Mouse (Mus musculus): ENCODE results near the gene Eml6. TPM values are rescaled to one million over a fixed set of nuclear protein-coding genes. Genes with fewer than 3 reads are reported as not detected.

Eml6 gene
- polyA plus RNA-seq, 1 experiment from 2014 or later: 0.13 TPM

- DNase-seq: no peak
- TF ChIP-seq CTCF (IDR thresholded peaks at IDR 0.05; ENCODE audit: low read depth) (peak; percentile 52), EP300 (IDR thresholded peaks at IDR 0.05; ENCODE audit: low read depth) (no peak)
- Histone ChIP-seq H3K27me3 (ENCODE audit: insufficient read depth, low read length) (no peaks in the 10 kb centered on the region), H3K9ac (replicated peaks) (no peak overlapping the region), H3K4me2 (ENCODE audit: low read depth, low read length) (no peak overlapping the region), H3K9me3 (ENCODE audit: low read length) (no peaks in the 10 kb centered on the region), H3K4me3 (ENCODE audit: low read depth, low read length) (no peak overlapping the region), H3K36me3 (replicated peaks; ENCODE audit: insufficient read depth, low read length) (peaks cover 5% of the 10 kb centered on the region), H3K4me1 (ENCODE audit: insufficient read depth) (no peaks in the 10 kb centered on the region; the same call in 1 of the 2 replicates), H3K27ac (ENCODE audit: low read depth) (no peak overlapping the region)
- no peak for ATAC-seq
Observed at GRCm38 (mm10) chr11:29709512-29709911, 316.3 kb downstream of the Eml6 start.

DNA sequence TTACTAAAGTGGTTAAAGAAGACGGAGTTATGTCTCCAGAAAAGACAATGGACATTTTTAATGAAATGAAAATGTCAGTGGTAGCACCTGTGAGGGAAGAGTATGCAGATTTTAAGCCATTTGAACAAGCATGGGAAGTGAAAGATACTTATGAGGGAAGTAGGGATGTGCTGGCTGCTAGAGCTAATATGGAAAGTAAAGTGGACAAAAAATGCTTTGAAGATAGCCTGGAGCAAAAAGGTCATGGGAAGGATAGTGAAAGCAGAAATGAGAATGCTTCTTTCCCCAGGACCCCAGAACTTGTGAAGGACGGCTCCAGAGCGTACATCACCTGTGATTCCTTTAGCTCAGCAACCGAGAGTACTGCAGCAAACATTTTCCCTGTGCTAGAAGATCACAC is 319.0 kb downstream of the Eml6 start:
- TF ChIP-seq EP300 (IDR thresholded peaks at IDR 0.05; ENCODE audit: low read depth): no peak
- TF ChIP-seq CTCF (IDR thresholded peaks at IDR 0.05; ENCODE audit: low read depth): no peak

GRCm38 (mm10) chr11:29705263-29705662 is 320.6 kb downstream of the Eml6 start:
- Histone ChIP-seq H3K4me1 (ENCODE audit: insufficient read depth) (peaks cover 2% of the 10 kb centered on the region; the same call in 1 of the 2 replicates), H3K27ac (ENCODE audit: low read depth) (no peak overlapping the region), H3K27me3 (ENCODE audit: insufficient read depth, low read length) (no peaks in the 10 kb centered on the region), H3K4me2 (ENCODE audit: low read depth, low read length) (no peak overlapping the region), H3K4me3 (ENCODE audit: low read depth, low read length) (no peak overlapping the region), H3K36me3 (replicated peaks; ENCODE audit: insufficient read depth, low read length) (peaks cover 5% of the 10 kb centered on the region), H3K9me3 (ENCODE audit: low read length) (no peaks in the 10 kb centered on the region), H3K9ac (replicated peaks) (no peak overlapping the region)
- DNase-seq: no peak
- no peak for TF ChIP-seq CTCF (IDR thresholded peaks at IDR 0.05; ENCODE audit: low read depth)
- no peak for TF ChIP-seq EP300 (IDR thresholded peaks at IDR 0.05; ENCODE audit: low read depth)
- ATAC-seq: no peak

More for the DNA sequence above, 319.0 kb downstream of the Eml6 start:
- H3K4me1 ChIP-seq (ENCODE audit: insufficient read depth): peaks cover 2% of the 10 kb centered on the region; the same call in 1 of the 2 replicates
- ATAC-seq: no peak
- H3K9me3 ChIP-seq (ENCODE audit: low read length): no peaks in the 10 kb centered on the region
- no peak for DNase-seq
- H3K27me3 ChIP-seq (ENCODE audit: insufficient read depth, low read length): no peaks in the 10 kb centered on the region
- no peak overlapping the region for H3K4me3 ChIP-seq (ENCODE audit: low read depth, low read length)
- no peak overlapping the region for H3K27ac ChIP-seq (ENCODE audit: low read depth)
- H3K4me2 ChIP-seq (ENCODE audit: low read depth, low read length): no peak overlapping the region
- 86% methylated on average over 4 of the region's 4 CpGs for WGBS (ENCODE audit: insufficient replicate concordance)
- peaks cover 5% of the 10 kb centered on the region for H3K36me3 ChIP-seq (replicated peaks; ENCODE audit: insufficient read depth, low read length)
- H3K9ac ChIP-seq (replicated peaks): no peak overlapping the region

GRCm38 (mm10) chr11:29702721-29703120 is 323.1 kb downstream of the Eml6 start:
- no peak for DNase-seq
- no peak overlapping the region for H3K27ac ChIP-seq (ENCODE audit: low read depth)

GRCm38 (mm10) chr11:29694754-29695153 is 331.1 kb downstream of the Eml6 start:
- Histone ChIP-seq H3K27ac (ENCODE audit: low read depth) (no peak overlapping the region), H3K4me1 (ENCODE audit: insufficient read depth) (peaks cover 3% of the 10 kb centered on the region; the same call in 1 of the 2 replicates), H3K4me2 (ENCODE audit: low read depth, low read length) (no peak overlapping the region; the same call in 1 of the 2 replicates), H3K4me3 (ENCODE audit: low read depth, low read length) (no peak overlapping the region), H3K9me3 (ENCODE audit: low read length) (no peaks in the 10 kb centered on the region), H3K9ac (replicated peaks) (no peak overlapping the region), H3K36me3 (replicated peaks; ENCODE audit: insufficient read depth, low read length) (0 out of 2 replicates have a peak, but pooled peaks cover 4% of the 10 kb centered on the region), H3K27me3 (ENCODE audit: insufficient read depth, low read length) (no peaks in the 10 kb centered on the region)
- no peak for ATAC-seq
- DNase-seq: no peak
- TF ChIP-seq CTCF (IDR thresholded peaks at IDR 0.05; ENCODE audit: low read depth) (no peak), EP300 (IDR thresholded peaks at IDR 0.05; ENCODE audit: low read depth) (no peak)

More at GRCm38 (mm10) chr11:29702721-29703120, 323.1 kb downstream of the Eml6 start:
- Histone ChIP-seq H3K4me2 (ENCODE audit: low read depth, low read length) (no peak overlapping the region), H3K9me3 (ENCODE audit: low read length) (no peaks in the 10 kb centered on the region), H3K36me3 (replicated peaks; ENCODE audit: insufficient read depth, low read length) (peaks cover 5% of the 10 kb centered on the region; the same call in 1 of the 2 replicates), H3K4me1 (ENCODE audit: insufficient read depth) (peaks cover 2% of the 10 kb centered on the region; the same call in 1 of the 2 replicates), H3K4me3 (ENCODE audit: low read depth, low read length) (no peak overlapping the region), H3K9ac (replicated peaks) (no peak overlapping the region), H3K27me3 (ENCODE audit: insufficient read depth, low read length) (no peaks in the 10 kb centered on the region)
- 84% methylated on average over 3 of the region's 3 CpGs for WGBS (ENCODE audit: insufficient replicate concordance)
- no peak for TF ChIP-seq CTCF (IDR thresholded peaks at IDR 0.05; ENCODE audit: low read depth)
- TF ChIP-seq EP300 (IDR thresholded peaks at IDR 0.05; ENCODE audit: low read depth): no peak
- ATAC-seq: no peak

DNA sequence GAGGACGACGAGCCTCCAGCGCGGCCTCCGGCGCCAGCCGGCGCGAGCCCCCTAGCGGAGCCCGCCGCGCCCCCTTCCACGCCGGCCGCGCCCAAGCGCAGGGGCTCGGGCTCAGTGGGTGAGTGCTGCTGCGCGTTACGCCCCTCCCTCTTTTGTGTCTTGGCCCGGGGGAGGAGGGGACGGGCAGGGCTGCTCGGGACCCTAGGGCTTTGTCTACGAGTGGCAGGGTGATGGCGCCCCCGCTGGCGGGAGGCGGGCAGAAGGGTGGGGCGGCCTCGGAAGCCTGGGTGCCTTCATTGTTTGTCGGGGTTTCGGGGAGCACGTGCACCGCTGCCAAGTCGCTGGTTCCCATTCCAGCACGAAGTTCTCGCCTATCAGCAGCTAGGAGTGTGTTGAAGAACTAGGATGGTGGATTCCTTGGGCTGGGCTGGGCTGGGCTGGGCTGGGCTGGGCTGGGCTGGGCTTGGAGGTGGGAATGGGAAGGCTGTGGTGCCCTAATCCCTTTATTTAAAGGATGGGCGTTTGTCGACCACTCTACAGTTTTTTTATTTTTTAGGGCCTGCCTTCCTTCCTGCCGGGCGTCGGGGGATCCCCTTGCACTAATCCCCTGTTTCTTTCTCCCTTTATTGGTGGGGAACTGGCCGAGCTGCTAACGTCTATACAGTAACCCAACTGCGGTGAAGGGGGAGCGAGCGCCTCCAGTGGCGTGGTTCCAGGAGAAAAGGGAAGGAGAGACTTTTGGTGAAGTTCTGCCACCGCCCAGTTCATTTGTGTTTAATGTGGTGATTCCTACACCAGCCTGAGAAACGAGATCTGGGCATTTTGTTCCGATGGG is 332.0 kb downstream of the Eml6 start:
- H3K4me1 ChIP-seq (ENCODE audit: insufficient read depth): peaks cover 3% of the 10 kb centered on the region; the same call in 1 of the 2 replicates
- peak overlapping the region; percentile 96 for H3K27ac ChIP-seq (ENCODE audit: low read depth)
- H3K27me3 ChIP-seq (ENCODE audit: insufficient read depth, low read length): no peaks in the 10 kb centered on the region
- peak; percentile 50 for ATAC-seq
- no peaks in the 10 kb centered on the region for H3K9me3 ChIP-seq (ENCODE audit: low read length)
- WGBS (ENCODE audit: insufficient replicate concordance): under 1% methylated on average over 50 of the region's 53 CpGs
- H3K4me3 ChIP-seq (ENCODE audit: low read depth, low read length): peak overlapping the region; percentile 95
- peak overlapping the region; percentile 92 for H3K4me2 ChIP-seq (ENCODE audit: low read depth, low read length)
- H3K9ac ChIP-seq (replicated peaks): peak overlapping the region; percentile 90
- 0 out of 2 replicates have a peak, but pooled peaks cover 4% of the 10 kb centered on the region for H3K36me3 ChIP-seq (replicated peaks; ENCODE audit: insufficient read depth, low read length)
- TF ChIP-seq EP300 (IDR thresholded peaks at IDR 0.05; ENCODE audit: low read depth): no peak
- peak; percentile 81 for TF ChIP-seq CTCF (IDR thresholded peaks at IDR 0.05; ENCODE audit: low read depth)
- DNase-seq: peak; percentile 88

Other genes starting within 250 kb of the Eml6 start
- gene 4931440F15Rik, start 200.4 kb downstream of the Eml6 start, polyA plus RNA-seq (2015; fragmentation: Nextera tagmentation; extraction: Ambion mirVana): 0.33 TPM in 2 replicates
- 18.9 and 19.2 TPM in 2 replicates for gene Sptbn1, start 242.1 kb upstream of the Eml6 start, polyA plus RNA-seq (2015; fragmentation: Nextera tagmentation; extraction: Ambion mirVana)